Mouse (Mus musculus): Measurements from ENCODE around the gene Sele. TPM values are rescaled to one million over a fixed set of nuclear protein-coding genes. Genes with fewer than 3 reads are reported as not detected.

Sele gene
- polyA plus RNA-seq, 1 experiment from 2014 or later = not detected

Other genes with a start within 250 kb of the Sele start
- 15.7 and 17.1 TPM in 2 replicates for gene Scyl3, start 119.1 kb upstream of the Sele start, polyA plus RNA-seq (2015; fragmentation: Nextera tagmentation; extraction: Ambion mirVana)
- gene BC055324, start 53.4 kb upstream of the Sele start, polyA plus RNA-seq (2015; fragmentation: Nextera tagmentation; extraction: Ambion mirVana) = 15.6 and 16.5 TPM in 2 replicates
- 9.4 and 9.6 TPM in 2 replicates for gene Mettl18, start 53.3 kb upstream of the Sele start, polyA plus RNA-seq (2015; fragmentation: Nextera tagmentation; extraction: Ambion mirVana)
- 3.5 and 4.3 TPM in 2 replicates for gene Sell, start 13.7 kb downstream of the Sele start, polyA plus RNA-seq (2015; fragmentation: Nextera tagmentation; extraction: Ambion mirVana)
- gene Selp, start 67.0 kb downstream of the Sele start, polyA plus RNA-seq (2015; fragmentation: Nextera tagmentation; extraction: Ambion mirVana) = 0.18 and 0.58 TPM in 2 replicates
- 1.0 and 1.1 TPM in 2 replicates for gene F5, start 103.6 kb downstream of the Sele start, polyA plus RNA-seq (2015; fragmentation: Nextera tagmentation; extraction: Ambion mirVana)
- 15.5 and 17.1 TPM in 2 replicates for gene Slc19a2, start 200.8 kb downstream of the Sele start, polyA plus RNA-seq (2015; fragmentation: Nextera tagmentation; extraction: Ambion mirVana)
- 9.4 and 10.7 TPM in 2 replicates for gene Ccdc181, start 227.4 kb downstream of the Sele start, polyA plus RNA-seq (2015; fragmentation: Nextera tagmentation; extraction: Ambion mirVana)